Comparison of ENCODE assay signal across 11 mouse cellular contexts in genomic region chr13:112252991-112253620, GRCm38 (mm10). TPM values are rescaled to one million over a fixed set of nuclear protein-coding genes. Genes with fewer than 3 reads are reported as not detected.
A peak's percentile ranks its signal among the peaks of the same experiment; 100 is the strongest.
DNase-seq lines count a peak whose midpoint lies in the region; ATAC-seq lines count a peak whose summit lies in the region.
"Had no signal": no experiment of that assay in that cellular context is flagged by ENCODE, and none has a peak within 500 bp of the region (broad histone marks: within the 10 kb centered on the region; RNA-seq: fewer than 3 reads in every experiment).

No protein-coding gene starts in this region.

- no peak overlapping the region for H3K4me2 ChIP-seq in liver, embryonic 11.5 days
- H3K4me2 ChIP-seq in intestine, embryonic 16.5 days (ENCODE audit: low read depth, low read length), result no peak overlapping the region
- H3K4me2 ChIP-seq in neural tube, embryonic 12.5 days (replicated peaks), result peak overlapping the region; percentile 10; the same call in 1 of the 2 replicates
- H3K4me2 ChIP-seq: midbrain, embryonic 13.5 days had no signal

- H3K4me1 ChIP-seq in liver, embryonic 11.5 days (replicated peaks; ENCODE audit: control insufficient read depth, insufficient read depth, low read length), result no peaks in the 10 kb centered on the region
- H3K4me1 ChIP-seq in intestine, embryonic 16.5 days (ENCODE audit: control insufficient read depth, insufficient read depth, low read length), result peaks cover 14% of the 10 kb centered on the region
- H3K4me1 ChIP-seq in neural tube, embryonic 12.5 days, result peaks cover 7% of the 10 kb centered on the region

- 60% methylated on average over 13 of the region's 13 CpGs for WGBS in liver, embryonic 11.5 days
- WGBS in intestine, embryonic 16.5 days, result 36% methylated on average over 13 of the region's 13 CpGs
- WGBS in neural tube, embryonic 12.5 days, result 24% methylated on average over 13 of the region's 13 CpGs

- H3K9me3 ChIP-seq in liver, embryonic 11.5 days (ENCODE audit: control insufficient read depth, low read length), result peaks cover 6% of the 10 kb centered on the region; the same call in 1 of the 2 replicates
- H3K9me3 ChIP-seq in intestine, embryonic 16.5 days (ENCODE audit: control insufficient read depth, low read length), result peaks cover 8% of the 10 kb centered on the region; the same call in 1 of the 2 replicates
- peaks cover 12% of the 10 kb centered on the region for H3K9me3 ChIP-seq in neural tube, embryonic 12.5 days

- peak; percentile 17 for DNase-seq in liver
- no peak for DNase-seq in liver, embryonic 11.5 days (ENCODE audit: low spot score)
- DNase-seq in heart, adult 18-20 months, result peak; percentile 69 to 77
- DNase-seq in adrenal gland, postnatal 14 days, result no peak
- DNase-seq: adrenal gland, adult 2 months; layer of hippocampus, adult 9-11 months had no signal

- no peaks in the 10 kb centered on the region for H3K36me3 ChIP-seq in liver, embryonic 11.5 days (ENCODE audit: control insufficient read depth, insufficient read depth, low read length)
- H3K36me3 ChIP-seq in intestine, embryonic 16.5 days (ENCODE audit: control insufficient read depth, insufficient read depth, low read length), result no peaks in the 10 kb centered on the region
- H3K36me3 ChIP-seq in neural tube, embryonic 12.5 days, result no peaks in the 10 kb centered on the region
- H3K36me3 ChIP-seq: midbrain, embryonic 13.5 days had no signal

- no peaks in the 10 kb centered on the region for H3K27me3 ChIP-seq in liver, embryonic 11.5 days (replicated peaks; ENCODE audit: control insufficient read depth, insufficient read depth, low read length)
- H3K27me3 ChIP-seq in intestine, embryonic 16.5 days (replicated peaks; ENCODE audit: control insufficient read depth, insufficient read depth, low read length), result no peaks in the 10 kb centered on the region
- H3K27me3 ChIP-seq in neural tube, embryonic 12.5 days (replicated peaks), result no peaks in the 10 kb centered on the region
- H3K27me3 ChIP-seq: midbrain, embryonic 13.5 days had no signal

- ATAC-seq in liver, embryonic 11.5 days (replicated peaks; ENCODE audit: low FRiP score), result no peak
- ATAC-seq in intestine, embryonic 16.5 days, result peak; percentile 59; the same call in 1 of the 2 replicates
- peak; percentile 71; the same call in 1 of the 2 replicates for ATAC-seq in neural tube, embryonic 12.5 days (ENCODE audit: low FRiP score, low read depth)
- no peak for ATAC-seq in megakaryocyte-erythroid progenitor cell, adult 5-6 weeks (replicated peaks; ENCODE audit: low FRiP score, low TSS enrichment, poor library complexity, severe bottlenecking)
- ATAC-seq in erythroblast, adult 5-6 weeks (replicated peaks; ENCODE audit: low FRiP score, poor library complexity, severe bottlenecking), result no peak
- ATAC-seq: midbrain, embryonic 13.5 days had no signal

- no peak overlapping the region for H3K27ac ChIP-seq in liver, embryonic 11.5 days (ENCODE audit: low read depth, low read length)
- no peak overlapping the region for H3K27ac ChIP-seq in intestine, embryonic 16.5 days (ENCODE audit: low read length)
- no peak overlapping the region for H3K27ac ChIP-seq in neural tube, embryonic 12.5 days
- H3K27ac ChIP-seq: midbrain, embryonic 13.5 days had no signal

- no peak overlapping the region for H3K4me3 ChIP-seq in liver, embryonic 11.5 days (ENCODE audit: low read depth, low read length)
- H3K4me3 ChIP-seq in intestine, embryonic 16.5 days (ENCODE audit: low read length), result no peak overlapping the region
- no peak overlapping the region for H3K4me3 ChIP-seq in neural tube, embryonic 12.5 days
- H3K4me3 ChIP-seq: midbrain, embryonic 13.5 days had no signal

- no peak overlapping the region for H3K9ac ChIP-seq in liver, embryonic 11.5 days (ENCODE audit: low read depth, low read length)
- H3K9ac ChIP-seq in intestine, embryonic 16.5 days (ENCODE audit: low read depth, low read length), result no peak overlapping the region
- H3K9ac ChIP-seq in neural tube, embryonic 12.5 days, result no peak overlapping the region
- H3K9ac ChIP-seq: midbrain, embryonic 13.5 days had no signal

RNA-seq across cellular contexts. Expression of gene Ankrd55, which starts 35.1 kb away (rescaled TPM):
- polyA plus RNA-seq in liver, embryonic 11.5 days (2014; fragmentation: Nextera tagmentation; extraction: Ambion mirVana), result 0.11 and 0.40 TPM in 2 replicates
- total RNA-seq in heart, adult 18-20 months (2021), result 1 to 10 TPM; 1.3 to 2.3 TPM
- polyA plus RNA-seq in intestine, embryonic 16.5 days (2015; fragmentation: Nextera tagmentation; extraction: Ambion mirVana), result 0.16 and 0.21 TPM in 2 replicates
- polyA plus RNA-seq in neural tube, embryonic 12.5 days (2016; fragmentation: Nextera tagmentation; extraction: Ambion mirVana), result 3.5 and 3.8 TPM in 2 replicates
- 3.8 and 4.4 TPM in 2 replicates for total RNA-seq in adrenal gland, postnatal 14 days (2021)
- total RNA-seq in megakaryocyte-erythroid progenitor cell, adult 5-6 weeks (2014; fragmentation: Nextera tagmentation), result not detected in 2 replicates
- not detected in 2 replicates for total RNA-seq in megakaryocyte-erythroid progenitor cell, adult 5-6 weeks (2017)
- not detected in 2 replicates for total RNA-seq in erythroblast, adult 5-6 weeks (2015; ENCODE audit: low replicate concordance)
- total RNA-seq in erythroblast, adult 5-6 weeks (2017; ENCODE audit: low replicate concordance), result not detected in 2 replicates

Comparison
In these comparisons a context has a peak if more than half of its experiments do, and no peak if none do; other contexts are left out.
1. DNase-seq: peak in liver (single experiment) and heart, adult 18-20 months (2 of 2); none in liver, embryonic 11.5 days (single experiment) and adrenal gland, postnatal 14 days (single experiment).
2. ATAC-seq: peak in intestine, embryonic 16.5 days (single experiment) and neural tube, embryonic 12.5 days (single experiment); none in liver, embryonic 11.5 days (single experiment), megakaryocyte-erythroid progenitor cell, adult 5-6 weeks (single experiment) and erythroblast, adult 5-6 weeks (single experiment).